Mouse (Mus musculus): Measurements from ENCODE around the gene Fam149b.
A peak's percentile ranks its signal among the peaks of the same experiment; 100 is the strongest.
"Not testable (repeated sequence)": the region's sequence is repeated elsewhere in the genome, so short reads cannot be mapped to it uniquely, and the experiment has no call there.

Gene Fam149b

DNA sequence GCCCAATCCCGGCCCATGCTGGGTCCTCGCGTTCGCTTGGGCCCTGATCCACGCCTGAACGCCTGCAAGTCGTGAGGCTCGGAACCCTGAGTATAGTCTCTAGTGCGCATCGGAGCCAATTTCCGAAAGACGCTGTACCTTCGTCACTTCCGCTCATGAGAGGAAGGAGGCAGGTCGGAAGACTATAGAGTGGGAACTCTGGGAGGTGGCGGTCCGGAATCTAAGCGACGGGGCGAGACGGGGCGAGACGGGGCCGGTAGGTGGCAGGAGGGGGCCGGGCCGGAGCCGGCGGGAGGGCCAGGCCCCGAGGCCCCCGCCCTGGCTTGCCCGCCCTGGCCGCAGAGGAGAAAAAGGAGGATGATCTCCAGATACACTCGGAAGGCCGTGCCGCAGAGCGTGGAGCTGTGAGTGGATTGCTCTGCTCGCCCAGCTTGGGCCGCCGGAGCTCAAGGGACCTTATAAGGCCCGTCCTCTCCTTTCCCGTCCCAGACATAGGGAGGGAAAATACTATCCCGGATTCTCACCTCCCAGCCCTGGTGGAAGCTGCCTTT is at the start of gene Fam149b, which contains the start of gene Ecd:
TSS of gene Fam149b (plus strand) at position 172 of the 551 bp plus-strand sequence.
TSS of gene Ecd (minus strand) at position 131 of the 551 bp plus-strand sequence.
- DNase-seq: peak; percentile 86 to 96

DNA sequence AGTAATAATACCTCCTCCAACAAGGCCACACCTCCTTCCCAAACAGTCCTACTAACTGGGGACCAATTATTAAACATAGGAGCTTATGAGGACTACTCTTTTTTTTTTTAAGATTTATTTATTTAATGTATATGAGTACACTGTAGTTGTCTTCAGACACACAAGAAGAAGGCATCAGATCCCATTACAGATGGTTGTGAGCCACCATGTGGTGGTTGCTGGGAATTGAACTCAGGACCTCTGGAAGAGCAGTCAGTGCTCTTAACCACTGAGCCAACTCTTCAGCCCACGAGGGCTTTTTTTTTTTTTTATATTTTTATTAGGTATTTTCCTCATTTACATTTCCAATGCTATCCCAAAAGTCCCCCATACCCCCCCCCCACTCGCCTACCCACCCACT is 42.9 kb upstream of the Fam149b start:
- not testable (repeated sequence) for DNase-seq

DNA sequence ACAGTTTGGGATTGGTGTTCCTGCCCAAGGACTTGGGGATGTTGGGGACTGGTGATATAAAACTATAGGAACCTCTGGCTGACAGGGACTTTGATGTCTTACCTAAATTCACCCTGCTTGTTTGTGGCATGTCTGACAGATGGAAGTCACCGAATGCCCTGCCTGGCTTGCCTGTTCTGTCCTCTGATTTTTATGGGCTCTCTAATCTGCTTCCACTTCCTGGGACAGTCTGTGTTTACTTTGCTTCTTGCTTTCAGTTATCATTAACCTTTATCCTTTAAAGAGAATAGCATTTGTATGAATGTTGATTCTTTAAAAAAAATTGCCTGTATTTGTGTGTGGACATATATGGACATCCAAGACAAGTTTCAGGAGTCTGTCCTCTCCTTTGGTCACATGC is 32.8 kb upstream of the Fam149b start:
- DNase-seq: no peak

DNA sequence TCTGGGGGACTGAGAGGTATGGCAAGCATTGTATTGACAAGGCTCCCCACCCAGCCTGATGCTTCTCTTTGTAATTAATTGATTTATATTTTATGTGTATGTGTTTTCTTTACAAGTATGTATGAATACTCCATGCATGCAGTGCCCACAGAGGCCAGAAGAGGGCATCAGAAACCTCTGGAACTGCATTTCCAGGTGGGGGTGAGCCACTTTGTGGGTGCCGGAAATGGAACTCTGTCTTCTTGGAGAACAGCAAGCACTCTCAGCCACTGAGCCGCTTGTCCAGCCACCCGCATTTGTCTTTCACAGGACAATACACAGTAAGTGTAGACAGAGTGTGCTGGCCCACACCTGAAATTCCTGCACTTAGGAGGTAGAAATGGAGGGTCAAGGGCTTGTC is 28.5 kb upstream of the Fam149b start:
- DNase-seq: peak; percentile 27 to 29

DNA sequence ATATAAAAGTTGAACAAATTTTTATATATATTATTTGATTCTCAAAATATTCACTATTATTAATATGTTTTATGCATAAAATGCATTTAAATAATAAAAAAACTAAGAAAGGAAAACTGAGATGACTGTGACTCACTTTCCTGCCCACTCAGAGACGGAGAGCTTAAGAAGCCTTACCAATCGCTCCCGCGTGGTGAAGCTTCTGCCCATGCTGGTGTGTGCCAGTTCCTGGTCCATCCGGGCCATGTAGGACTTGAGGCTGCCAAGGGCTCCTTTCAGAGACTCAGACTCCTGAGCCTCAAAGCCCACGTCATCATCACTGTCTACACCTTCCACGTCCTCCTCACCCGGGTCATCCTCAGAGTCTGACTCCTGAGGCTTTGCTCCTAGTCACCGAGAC is 23.8 kb upstream of the Fam149b start:
- DNase-seq: no peak

DNA sequence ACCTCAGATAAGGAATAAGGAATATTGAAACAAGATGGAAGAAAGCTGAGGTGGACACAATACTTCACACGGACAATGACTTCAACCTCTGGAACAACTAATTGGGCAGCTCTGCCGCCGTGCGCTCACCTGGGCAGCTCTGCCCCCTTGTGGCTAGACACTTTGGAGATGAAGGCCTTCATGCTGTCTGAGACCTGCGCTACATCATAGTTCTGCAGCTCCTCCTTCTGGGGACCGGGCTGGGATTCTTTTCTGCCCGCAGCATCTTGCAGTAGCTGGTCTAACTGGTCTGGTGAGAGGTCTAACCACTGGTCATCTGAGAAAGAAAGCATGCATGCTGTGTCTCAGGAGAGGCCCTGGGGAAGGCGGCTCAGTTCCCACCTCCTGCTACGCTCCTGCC is 19.5 kb upstream of the Fam149b start:
- no peak for DNase-seq

DNA sequence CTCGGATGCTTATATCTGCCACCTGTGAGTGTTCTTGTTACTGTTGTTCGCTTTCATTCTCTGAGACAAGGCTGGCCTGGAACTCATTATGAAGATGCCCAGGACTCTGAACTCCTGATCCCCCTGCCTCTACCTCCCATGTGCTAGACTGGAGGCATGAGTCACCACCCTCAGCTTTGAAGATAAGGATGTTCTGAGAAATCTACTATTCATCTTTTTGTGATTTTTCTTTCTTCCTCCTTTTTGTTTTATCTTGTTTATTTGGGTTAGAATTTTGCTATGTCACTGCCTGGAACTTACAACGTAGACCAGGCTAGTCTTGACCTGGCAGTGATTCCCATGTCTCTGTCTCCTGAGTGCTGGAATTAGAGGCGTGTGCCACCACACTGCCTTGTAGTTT is 16.6 kb upstream of the Fam149b start:
- no peak for DNase-seq

DNA sequence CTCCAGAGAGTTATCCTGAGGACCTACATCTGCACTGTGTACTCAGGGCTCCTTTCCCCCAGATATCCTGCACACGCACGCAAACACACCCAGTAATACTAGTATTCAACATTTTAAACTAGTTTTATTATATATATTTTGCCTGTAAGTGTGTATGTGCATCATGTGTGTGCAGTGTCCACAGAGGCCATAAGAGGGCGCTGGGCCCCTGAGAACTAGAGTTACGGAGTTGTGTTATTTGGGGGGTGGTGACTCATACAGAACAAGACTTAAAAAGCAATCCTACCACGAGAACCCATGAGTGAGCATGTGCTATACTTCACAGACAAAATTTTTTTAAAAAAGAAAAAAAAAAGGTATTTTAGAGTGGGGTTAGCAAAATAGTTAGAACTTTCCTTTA is 8.5 kb upstream of the Fam149b start:
- DNase-seq: no peak

DNA sequence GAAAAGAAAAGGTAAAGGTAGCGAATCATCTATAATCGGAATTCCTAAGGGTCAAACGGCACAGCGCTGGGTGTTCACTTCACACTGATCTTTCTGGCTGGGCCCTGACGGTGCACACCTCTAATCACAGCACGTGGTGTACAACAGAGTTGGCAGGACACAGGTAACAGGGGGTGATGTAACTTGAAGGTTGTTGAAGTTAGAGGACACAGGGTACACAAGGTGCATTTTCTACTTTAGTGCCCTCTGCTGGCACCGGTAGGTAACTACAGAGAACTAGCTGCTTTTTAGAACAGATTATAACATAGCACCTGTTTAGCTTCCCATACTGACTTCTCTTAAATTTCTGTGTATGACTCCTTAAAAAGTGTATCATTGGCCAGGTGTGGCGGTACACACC is 7.8 kb upstream of the Fam149b start:
- no peak for DNase-seq

DNA sequence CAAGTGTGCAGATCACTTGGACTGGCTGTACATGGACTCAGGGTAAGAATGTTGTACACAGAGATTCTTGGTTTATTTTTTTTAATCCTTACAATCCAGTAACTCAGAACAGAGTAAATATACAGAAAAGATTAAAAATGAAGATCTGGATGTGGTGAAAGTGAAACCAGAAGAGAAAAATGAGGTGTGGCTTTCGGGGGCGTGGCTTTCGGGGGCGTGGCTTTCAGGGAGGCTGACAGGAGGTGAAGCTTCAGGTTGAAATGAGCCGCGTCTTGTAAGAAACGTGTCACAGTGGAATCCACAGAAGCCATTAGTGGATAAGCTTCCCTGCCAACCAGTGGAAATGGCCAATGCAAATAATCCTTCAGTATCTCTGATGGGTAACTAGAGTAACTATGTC is 7.1 kb upstream of the Fam149b start:
- DNase-seq: no peak

DNA sequence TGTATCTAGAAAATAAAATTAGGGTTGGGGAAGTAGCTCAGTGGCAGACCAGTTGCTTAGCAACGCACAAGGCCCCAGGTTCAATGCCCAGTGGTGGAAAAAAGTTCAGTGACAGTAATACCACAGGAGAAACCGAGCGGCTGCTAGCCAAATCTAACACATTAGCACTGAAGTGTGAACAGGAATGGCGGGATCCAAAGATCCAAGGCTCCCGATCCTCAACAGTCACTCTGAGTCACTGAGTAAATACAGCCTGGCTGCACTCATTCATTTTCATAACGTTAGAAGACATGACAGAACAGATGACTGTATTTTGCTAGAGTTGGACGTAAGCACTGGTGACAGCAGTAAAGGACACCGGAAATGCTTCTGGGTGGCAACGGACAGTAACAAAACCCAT is 2.1 kb upstream of the Fam149b start:
- DNase-seq: no peak

DNA sequence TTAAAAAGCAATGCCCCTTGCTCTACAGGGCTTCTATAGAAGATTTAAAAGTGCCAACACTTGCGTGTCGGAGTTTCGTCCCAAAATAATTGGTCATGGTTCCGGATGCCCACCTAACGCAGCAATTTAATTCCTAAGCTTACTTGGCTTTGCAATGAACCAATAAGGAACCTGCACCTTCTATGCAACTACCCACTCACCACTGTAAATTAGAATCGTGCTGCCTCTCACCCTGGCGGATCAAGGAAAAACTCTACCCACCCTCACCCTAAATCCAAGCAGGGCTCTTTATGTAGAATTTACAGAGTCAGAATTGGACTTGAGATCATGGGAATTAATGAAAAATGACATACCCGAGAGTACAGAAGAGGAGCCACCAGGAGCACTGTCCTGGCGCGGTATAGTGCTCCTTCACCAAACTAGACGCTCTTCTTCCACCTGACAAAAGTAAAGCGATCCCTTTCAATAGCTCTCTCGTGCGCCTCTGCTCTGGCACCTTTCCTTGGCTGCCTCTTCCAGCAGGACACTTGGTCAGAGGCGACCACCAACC is 446 bp upstream of the Fam149b start:
- no peak for DNase-seq

DNA sequence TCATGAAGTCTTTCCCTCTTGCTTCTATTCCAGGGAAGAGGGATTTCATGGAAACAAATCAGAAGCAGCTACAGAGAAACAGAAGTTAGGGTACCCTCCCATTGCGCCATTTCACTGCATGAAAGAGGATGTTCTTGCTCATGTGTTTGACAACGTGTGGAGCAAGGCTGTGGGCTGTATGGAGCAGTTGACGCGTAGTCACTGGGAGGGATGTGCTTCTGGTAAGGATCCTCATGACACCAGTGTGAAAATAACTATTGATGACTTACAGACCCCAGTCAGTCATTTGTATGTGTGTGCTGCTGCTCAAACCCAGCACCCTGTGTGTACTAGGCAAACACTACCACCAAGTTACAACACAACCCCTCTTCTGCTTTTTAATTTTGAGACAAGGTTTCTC is 15.3 kb downstream of the Fam149b start:
- DNase-seq: no peak

DNA sequence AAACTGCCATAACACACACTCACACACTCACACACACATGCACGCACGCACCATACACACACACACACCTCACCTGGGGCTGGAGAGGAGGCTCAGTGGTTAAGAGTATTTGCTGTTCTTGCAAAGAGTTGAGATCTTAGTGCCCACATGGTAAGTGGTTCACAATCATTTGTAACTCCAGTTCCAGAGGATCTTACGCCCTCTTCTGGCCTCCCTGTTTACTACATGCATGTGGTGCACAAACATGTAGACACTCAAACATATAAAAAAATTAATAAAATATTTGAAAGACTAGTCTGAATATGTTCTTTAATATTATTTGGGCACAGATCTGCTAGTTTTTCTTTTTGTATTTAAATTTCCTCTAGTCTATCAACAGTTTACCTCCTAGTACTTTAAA is 20.3 kb downstream of the Fam149b start:
- no peak for DNase-seq

DNA sequence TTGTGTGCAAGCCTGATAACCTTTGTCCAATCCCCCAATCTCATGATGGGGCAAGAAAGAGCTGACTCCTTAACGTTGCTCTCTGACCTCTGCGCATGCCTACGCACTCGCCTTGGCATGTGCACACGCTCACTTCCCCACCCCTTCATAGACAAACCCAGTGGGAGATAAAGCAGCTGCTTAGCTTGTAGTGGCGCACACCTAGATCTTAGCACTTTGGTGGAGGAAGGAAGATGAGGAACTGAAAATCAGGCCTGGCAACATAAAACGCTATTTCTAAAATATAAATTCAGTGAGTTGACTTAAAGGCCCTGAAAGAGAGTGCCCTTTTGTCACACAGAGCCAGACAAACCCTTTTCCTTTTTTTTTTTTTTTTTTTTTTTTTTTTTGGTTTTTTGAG is 22.8 kb downstream of the Fam149b start:
- no peak for DNase-seq

DNA sequence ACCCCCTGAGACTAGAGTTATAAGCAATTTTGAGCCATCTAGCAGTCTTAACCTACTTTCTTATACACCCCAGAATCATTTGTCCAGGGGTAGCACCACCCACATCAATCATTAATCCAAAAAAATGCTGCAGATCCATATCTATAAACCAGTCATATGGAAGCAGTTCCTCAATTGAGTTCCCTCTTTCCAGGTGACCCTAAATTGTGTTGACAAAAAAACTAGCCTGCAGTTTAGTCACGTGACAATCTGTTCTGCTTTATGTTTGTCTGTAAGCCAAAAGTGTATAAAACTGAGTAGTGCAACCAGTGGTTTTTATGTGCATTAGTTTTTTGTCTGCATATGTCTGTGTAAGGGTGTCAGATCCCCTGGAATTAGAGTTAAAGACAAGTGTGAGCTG is 23.9 kb downstream of the Fam149b start:
- DNase-seq: no peak

DNA sequence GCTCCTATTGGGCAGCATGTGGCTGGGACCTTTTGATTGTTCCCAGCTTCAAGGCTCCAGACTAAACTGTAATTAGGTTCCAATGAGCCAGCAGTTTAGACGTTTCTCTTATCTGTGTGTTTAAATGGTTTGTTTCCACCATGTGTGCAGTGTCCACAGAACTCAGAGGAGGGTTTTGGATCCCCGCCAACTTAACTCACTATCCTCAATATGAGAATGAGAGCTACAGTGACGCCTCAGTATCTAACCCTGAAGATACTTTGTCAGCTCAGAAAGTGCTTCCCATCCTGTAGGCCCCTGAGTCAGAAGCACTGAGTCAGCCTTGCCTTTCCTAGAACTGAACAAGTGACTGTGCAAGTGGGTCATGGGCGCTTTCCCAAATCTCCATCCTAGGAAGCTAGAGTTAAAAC is 29.2 kb downstream of the Fam149b start:
- DNase-seq: no peak

DNA sequence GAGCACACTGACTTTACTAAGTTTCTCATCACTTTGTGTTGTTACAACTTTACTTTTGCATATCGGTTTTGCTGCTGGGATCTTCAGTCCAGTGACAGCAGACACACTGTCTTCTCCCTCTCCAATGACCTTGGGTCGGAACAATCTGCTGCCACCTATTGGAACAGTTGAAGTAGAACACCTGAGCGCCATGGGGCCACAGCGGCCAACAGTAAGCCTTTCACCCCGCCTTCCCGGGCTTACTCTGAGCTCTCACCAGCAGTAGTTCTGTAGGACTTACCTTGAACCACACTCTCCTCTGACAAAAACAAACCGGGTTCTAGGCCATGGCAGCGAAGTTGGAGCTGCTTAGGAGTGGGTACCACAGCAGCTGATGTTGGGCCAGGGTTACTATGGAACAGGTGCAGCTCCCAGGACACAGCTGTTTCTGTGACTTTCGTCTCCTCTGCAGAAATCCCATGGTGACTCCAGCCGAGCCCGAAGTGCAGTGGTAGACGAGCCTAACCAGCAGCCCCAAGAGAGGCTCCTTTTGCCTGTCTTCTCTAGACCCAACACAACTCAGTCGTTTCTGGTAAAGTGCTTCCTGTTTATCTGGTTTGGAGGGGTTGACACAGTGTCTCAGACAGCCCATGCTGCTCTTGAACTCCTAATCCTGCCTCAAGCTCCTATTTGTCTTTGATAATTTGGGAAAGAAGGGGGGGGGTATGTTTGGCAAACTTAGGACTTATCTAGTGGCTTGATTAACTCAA is 30.5 kb downstream of the Fam149b start:
- peak; percentile 36 to 40 for DNase-seq

DNA sequence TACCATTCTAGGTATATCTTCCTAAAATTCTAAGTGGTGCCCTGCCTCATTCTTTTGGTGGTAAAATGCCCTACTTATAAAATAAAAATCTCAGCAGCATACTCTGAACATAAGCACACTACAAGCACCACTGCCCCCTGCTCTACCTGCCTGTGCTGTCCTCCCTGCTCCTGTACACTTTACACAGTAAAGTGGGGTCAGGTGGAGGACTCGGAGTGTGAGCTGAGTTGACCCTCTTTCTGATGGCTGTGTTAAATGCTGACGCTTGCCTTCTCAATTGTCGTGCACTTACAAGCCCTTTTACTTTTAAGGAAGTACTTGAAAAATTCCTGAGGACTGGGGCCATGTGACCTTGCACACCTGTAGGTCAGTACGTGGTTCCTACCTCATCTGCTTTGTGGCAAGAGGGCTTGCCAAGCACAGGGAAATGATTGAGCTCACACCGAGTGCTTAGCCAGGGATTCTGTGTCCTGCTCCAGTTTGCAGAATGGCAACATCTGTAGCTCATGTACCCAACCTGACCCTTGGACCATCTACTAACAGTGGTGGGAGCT is 31.2 kb downstream of the Fam149b start:
- DNase-seq: no peak

DNA sequence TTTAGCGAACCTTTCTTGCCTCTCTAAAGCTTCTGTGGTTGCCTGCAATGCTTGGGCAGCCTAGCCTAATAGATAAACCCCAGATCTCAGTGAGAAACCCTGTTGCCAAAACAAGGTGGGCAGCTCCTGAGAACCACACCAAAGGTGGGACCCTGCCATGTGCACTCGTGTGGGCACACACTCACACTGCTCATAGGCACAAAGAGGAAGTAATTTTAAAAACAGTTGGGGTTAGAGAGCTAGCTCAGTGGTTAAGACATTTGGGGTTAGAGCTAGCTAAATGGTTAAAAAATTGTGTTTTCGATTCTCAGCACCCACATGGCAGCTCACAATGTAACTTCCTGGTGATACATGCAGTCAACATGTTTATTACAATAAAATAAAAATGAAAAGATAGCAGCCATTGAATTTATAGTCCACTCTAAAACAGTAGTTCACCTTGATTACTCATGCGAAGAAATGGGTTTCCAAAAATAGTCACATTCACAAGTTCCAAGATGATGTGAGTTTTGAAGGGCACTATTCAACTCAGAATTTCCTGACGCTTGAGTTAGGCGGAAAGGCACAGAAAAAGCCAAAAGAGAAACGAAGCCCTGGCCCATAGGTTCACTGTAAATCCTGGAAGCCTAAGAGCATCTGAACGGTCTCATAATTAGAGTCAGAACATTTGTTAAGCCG is 31.9 kb downstream of the Fam149b start:
- DNase-seq: no peak

DNA sequence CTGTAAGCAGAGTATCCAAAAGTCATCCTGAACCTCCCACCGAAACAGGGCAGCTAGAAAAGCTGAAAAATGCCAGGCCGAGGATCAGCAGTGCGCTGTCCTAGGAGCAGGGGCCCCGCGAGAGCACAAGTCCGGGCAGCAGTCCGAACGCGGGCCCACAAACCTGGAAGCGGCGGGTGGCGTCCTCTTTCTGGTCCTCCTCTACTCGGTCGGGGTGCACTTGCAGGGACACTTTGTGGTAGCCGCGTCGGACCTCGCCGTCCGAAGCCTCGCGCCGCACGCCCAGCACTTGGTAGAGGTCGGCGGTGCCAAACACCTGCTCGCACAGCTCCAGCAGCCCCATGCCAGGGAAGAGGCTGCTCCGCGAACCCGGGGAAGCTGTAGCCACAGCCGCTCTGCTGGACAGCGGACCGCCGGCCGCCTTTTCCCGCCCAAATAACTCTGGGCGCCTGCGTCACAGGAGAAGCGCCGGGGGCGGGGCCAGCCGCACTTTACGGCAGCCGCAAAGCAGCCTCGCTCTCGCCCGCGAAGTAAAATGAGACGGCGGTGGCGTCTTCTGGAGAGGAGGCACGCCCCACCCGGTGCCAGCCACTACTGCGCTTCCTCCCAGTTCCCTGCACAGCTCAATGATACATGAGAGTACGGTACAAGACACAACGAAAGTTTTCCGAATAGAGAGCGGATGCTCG is 40.6 kb downstream of the Fam149b start, which contains the start of gene Dnajc9:
TSS of gene Dnajc9 (minus strand) at position 470 of the 689 bp plus-strand sequence.
- peak; percentile 95 to 97 for DNase-seq

DNA sequence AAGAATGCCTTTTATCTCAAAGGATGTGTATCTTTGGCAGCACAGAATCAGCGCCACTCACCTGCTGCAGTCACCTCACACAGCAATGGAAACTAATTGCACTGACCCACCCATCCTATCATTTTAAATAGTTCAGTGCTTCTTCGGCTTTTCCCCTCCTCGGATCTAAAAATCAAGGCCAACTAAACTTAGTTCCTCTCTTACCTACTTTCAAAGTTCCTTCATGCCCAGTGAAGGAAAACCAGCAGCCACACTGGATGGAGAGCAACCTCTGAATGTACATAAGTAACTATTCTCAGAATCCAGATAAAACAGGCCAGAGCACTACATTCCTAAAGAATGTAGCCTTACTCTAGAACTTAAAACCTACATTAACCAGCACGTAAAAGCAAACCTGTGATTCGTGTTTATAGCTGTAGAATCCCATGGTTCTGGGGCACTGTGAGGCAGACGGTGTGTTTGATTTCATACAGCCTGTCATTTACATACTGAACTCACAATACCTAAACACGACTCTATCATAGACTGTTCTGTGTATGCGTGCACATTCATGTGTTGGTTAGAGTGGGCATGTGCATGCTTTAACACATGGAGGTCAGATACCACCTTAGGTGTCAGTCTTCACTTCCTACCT is 41.6 kb downstream of the Fam149b start:
- DNase-seq: no peak

Measured in cerebellum, postnatal 36 days (tissue).